Mouse (Mus musculus): ENCODE results near the gene Hprt.
"Not testable (repeated sequence)": the region's sequence is repeated elsewhere in the genome, so short reads cannot be mapped to it uniquely, and the experiment has no call there.

Gene Hprt

DNA sequence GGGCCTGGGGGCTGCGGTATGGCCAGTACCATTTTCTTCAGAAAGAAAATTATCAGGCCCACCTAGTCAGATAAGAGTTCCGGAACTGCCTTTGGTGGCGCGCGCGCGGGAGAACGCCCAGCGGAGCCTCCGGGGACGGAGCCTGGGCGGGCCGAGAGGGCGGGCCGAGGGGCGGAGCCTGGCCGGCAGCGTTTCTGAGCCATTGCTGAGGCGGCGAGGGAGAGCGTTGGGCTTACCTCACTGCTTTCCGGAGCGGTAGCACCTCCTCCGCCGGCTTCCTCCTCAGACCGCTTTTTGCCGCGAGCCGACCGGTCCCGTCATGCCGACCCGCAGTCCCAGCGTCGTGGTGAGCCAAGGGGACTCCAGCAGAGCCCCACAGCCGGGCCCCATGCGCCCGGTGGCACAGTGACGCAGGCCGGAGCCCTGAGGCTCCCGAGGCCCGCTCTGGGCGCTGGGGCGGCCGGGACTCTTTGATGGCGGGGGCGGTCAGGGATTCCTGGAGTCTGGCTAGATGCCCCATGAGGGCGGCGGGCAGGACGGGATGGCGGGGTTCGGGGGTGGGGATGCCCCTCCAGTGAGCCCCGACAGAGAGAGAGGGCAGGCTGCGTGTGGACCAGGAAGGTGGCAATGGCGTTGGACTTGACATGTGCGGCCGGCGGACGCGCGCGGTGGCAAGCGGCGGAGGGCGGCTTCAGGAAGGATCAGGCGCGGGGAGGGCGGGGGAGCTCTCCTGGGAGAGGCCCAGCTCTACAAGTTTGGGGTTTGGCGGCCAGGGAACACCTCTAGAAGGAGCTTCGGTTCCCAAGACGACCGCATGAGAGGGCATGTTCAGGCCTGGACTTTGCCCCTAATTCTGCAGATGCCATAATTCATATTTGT is at the start of gene Hprt:
Gene Hprt (plus strand): TSS at position 233 of the 879 bp plus-strand sequence.
- DNase-seq (ENCODE audit: extremely low read depth, insufficient read length, low spot score): peak; percentile 90

DNA sequence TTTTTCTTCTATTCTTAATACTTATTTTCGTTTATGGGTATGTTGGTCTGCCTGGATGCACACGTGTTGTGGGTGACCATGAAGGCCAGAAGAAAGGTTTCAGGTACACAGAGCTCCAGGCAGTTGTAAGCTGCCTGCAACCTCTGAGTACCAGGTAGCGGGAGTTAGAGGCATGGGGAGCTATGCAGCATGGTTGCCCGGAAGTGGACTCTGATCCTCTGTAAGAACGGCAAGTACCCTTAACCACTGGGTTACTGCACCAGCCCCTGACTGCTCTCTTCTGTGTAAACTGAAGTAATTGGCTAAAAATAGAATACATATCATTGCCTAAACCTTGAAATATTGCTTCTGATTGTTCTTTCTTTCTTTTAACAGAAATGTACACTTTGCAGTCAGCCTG is 42.4 kb upstream of the Hprt start:
- no peak for DNase-seq (ENCODE audit: extremely low read depth, insufficient read length, low spot score)

DNA sequence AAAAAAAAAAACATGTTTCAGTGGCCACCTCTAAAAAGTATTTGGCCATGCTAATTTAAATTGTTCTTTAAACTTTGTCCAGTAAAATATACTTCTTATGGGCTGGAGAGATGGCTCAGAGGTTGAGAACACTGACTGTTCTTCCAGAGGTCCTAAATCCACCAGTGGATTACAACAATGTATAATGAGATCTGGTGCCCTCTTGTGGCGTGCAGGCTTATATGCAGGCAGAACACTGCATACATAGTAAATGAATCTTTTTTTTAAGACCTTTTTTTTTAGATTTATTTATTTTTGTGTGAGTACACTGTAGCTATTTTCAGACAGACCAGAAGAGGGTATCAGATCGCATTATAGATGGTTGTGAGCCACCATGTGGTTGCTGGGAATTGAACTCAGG is 38.2 kb upstream of the Hprt start:
- DNase-seq (ENCODE audit: extremely low read depth, insufficient read length, low spot score): no peak

DNA sequence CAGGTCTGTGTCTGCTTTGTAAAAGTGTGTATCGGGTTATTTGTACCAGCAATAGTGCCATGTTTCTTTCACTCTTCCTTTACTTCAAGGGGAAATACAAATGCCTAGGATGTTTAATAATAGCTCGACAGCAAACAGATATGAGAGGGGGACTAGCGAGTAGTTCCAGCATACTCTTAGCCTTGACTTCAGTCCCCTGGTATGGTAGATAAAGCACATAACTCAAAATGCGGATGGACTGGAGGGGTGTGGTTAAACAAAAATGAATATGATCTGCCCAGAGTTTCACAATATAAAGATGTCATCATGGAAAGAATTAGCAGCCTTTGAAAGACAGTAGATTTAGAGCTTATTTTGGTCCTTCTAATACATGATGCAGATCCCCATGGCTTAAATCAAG is 31.0 kb upstream of the Hprt start:
- DNase-seq (ENCODE audit: extremely low read depth, insufficient read length, low spot score): no peak

DNA sequence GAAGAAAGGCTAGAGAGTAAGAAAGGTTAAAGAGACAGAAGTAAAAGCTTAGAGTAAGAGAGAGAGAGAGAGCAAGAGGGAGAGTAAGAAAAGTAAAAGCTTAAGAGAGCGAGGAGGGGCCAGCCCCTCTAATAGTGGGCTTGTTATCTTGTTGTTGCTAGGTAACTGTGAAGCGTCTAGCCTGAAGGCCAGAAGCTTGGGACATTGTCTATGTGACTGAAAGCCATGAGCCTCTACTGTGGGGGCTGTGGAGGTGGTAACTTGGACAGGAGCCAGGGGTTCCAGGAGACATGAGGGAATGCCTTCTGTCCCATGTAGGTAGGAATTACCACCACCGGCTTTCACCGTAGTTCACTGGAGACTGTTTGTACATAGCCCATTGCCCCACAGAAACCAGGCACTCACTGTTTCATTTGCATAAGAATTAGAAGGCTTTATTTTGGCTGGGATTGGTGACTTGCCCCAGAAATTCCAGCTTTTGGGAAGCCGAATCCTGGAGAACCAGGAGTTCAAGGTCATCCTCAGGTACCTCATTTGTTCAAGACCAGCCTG is 26.3 kb upstream of the Hprt start:
- no peak for DNase-seq (ENCODE audit: extremely low read depth, insufficient read length, low spot score)

DNA sequence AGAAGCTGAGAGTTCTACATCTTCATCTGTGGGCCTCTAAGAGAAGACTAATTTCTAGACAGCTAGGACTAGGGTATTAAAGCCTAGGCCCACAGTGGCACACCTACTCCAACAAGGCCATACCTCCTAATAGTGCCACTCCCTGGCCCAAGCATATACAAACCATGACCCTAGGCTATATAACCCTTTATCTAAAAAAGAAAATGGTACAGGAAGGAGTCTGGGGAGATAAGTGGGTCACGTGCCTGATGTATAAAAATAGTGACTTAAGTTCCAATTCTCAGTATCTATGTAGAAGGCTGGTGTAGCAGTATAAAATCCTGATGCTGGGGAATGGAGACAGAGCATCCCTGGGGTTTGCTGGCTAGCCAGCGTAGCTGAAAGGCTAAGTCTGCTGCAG is 22.8 kb upstream of the Hprt start:
- DNase-seq (ENCODE audit: extremely low read depth, insufficient read length, low spot score): no peak

DNA sequence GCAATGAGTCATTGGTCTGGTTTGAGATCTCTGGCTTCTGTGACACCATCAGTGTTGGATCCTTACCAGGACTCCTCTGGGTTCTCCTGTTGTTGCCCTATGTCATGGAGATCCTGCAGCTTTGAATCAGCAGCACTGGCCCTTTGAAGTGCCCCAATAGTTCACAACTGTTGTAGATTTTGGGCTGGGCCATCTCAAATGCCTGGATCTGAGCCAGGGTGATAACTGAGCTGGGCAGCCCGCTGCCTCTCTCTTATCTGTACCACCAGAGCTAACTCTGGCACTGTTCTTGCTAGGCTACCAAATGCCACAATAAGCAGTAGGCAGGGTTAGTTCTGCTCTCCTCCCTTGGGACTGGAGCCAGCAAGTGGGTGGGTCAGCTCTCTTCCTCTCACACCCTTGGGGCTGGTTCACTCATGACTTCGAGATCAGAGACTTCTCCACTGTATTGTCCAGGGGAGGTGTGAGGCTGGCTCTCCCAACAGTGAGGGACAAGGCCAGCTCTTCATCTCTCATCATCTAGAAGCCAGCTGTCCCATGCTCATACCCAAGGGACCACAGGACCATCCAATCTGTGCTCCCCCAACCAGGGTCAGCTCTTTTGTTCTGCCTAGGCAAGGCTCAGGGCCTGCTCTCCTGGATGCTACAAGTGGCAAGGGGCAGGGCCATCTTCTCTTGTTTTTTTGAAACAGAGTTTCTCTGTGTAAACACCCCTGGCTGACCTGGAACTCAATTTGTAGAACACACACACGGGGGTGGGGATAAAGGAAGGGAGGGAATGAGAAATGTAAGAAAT is 16.5 kb upstream of the Hprt start:
- peak; percentile 45 for DNase-seq (ENCODE audit: extremely low read depth, insufficient read length, low spot score)

DNA sequence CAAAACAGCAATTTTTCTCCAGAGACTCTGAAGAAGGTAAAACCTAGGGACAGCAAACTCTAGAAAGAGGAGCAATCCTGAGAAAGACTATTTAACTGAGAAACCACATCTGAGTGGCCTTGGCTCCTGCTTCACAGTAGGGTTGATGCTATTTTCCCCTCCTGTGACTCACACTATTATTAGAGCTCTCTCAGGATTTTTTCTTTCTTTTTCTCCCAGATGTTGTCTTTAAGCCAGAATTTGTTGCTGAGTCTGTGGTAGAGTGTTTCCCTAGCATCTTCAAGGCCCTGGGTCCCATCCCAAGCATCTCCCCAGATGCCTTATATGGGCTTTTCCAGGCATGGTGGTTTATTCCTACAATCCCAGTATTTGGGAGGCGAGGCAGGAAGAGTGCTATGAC is 15.8 kb upstream of the Hprt start:
- peak; percentile 28 for DNase-seq (ENCODE audit: extremely low read depth, insufficient read length, low spot score)

DNA sequence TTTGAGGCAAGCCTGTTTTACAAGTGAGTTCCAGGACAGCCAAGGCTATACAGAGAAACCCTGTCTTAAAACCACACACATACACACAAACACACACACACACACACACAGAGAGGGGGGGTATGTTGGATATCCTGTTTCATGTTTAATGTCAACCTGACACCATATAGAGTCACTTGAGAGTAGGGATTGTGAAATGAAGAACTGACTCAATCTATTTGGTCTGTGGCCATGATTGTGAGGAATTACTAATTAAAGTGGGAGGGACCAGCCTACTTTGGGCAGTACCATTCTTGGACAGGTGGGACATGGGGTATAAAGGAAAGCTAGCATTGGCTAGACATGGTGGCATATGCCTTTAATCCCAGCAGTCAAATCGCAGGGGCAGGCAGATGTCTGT is 15.3 kb upstream of the Hprt start:
- peak; percentile 6 for DNase-seq (ENCODE audit: extremely low read depth, insufficient read length, low spot score)

DNA sequence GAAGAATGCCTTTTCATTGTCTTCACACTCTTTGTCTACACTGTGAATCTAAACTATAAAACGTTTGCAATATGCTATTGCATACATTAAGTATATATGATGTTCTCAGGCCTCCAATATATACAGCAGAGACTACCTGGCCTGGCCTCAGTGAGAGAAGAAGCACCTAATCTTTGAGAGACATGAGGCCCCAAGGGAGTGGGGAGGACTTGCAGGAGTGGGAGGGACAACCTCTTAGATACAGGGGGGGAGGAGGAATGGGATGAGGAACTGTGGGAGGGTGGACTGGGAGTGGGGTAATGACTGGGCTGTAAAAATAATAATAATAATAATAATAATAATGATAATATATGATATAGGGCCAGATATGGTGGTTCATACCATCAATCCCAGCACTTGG is 9.4 kb upstream of the Hprt start:
- no peak for DNase-seq (ENCODE audit: extremely low read depth, insufficient read length, low spot score)

DNA sequence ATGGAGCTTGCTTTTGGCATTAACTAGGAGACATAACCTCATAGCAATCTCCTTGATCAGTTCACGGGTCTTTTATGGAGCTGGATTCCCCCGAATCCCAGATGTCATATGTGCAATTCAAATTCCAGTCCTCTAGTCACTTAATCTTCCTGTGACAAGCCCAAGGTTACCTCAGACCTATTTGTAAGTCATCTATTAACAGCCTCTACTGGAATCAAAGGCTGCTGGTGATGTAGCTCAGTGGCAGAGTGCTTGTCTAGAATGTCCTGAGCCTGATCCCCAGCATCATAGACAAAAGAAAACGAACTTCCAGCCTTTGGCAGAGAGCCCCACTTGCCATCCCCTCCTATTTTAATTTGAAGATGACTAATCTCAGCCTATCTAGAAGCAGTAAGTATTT is 6.6 kb upstream of the Hprt start:
- no peak for DNase-seq (ENCODE audit: extremely low read depth, insufficient read length, low spot score)

DNA sequence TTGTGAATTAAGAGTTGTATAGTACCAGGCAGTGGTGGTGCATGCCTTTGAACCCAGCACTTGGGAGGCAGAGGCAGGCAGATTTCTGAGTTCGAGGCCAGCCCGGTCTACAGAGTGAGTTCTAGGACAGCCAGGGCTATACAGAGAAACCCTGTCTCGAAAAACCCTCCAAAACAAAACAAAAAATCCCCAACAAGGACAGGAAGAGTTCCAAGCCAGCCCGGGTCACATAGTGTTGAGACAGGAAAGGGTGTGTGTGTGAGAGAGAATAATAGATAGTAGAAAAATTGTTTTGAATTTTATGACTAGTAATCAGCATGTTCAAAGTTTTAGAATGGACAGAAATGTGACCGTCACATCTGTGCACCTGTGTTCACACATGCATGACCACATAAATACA is 6.8 kb downstream of the Hprt start:
- not testable (repeated sequence) for DNase-seq (ENCODE audit: extremely low read depth, insufficient read length, low spot score)

DNA sequence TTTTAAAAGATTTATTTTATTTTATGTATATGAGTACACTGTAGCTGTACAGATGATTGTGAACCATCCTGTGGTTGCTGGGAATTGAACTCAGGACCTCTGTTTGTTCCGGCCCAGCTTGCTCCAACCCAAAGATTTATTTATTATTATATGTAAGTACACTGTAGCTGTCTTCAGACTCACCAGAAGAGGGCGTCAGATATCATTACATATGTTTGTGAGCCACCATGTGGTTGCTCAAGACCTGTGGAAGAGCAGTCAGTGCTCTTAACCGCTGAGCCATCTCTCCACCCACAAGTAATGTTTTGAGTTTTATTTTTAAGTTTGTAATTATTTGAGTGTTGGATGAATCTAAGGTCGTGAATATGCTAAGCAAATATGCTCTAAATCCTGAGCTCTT is 16.9 kb downstream of the Hprt start:
- DNase-seq (ENCODE audit: extremely low read depth, insufficient read length, low spot score): peak; percentile 25

DNA sequence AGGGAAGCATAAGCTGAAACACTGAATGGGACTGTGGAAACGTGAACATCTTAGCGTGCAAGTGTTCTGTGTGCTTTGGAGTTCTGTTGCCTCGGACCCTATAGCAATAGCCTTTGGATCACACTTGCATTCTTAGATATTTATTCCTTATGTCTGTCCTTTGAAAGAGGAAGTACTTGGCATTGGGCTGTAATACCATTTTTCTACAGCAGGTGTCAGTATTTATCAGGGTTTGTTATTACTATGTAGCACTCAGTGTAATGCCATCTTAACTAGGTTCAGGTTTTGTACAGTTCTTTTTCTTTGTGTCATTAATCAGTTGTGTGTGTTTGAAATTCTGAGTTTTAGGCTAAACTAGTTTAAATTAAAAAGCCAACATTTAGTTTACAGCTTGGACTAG is 18.1 kb downstream of the Hprt start:
- DNase-seq (ENCODE audit: extremely low read depth, insufficient read length, low spot score): peak; percentile 30

DNA sequence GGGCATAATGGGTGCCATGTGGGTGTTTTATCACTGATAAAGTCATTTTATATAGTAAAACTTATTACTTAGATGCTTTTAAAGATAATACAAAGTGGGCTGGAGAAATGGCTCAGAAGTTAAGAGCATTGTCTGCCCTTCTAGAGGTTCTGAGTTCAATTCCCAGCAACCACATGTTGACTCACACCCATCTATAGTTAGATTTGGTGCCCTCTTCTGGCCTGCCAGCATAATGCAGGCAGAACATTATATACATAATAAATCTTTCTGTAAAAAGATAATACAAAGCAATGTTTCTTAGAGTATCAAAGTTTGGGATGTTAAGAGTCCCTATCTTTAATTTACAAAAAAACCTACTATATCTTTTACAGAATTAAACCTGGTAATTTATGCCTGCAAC is 27.6 kb downstream of the Hprt start:
- DNase-seq (ENCODE audit: extremely low read depth, insufficient read length, low spot score): no peak

DNA sequence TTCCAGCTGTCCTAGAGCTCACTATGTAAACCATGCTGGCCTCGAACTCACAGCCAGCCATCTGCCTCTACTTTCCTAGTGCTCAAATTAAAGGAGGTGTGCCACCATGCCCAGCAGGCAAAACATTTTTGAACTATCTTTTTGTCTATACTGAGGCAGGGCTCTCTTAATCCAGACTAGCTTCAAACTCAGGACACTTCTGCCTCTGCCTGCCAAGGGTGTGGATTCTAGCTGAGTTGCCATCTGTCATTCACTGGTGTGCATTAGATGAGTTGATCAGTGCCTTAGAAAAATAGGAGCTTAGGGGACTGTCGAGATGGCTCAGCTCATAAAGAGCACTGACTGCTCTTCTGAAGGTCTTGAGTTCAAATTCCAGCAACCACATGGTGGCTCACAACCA is 35.1 kb downstream of the Hprt start:
- DNase-seq (ENCODE audit: extremely low read depth, insufficient read length, low spot score): no peak

DNA sequence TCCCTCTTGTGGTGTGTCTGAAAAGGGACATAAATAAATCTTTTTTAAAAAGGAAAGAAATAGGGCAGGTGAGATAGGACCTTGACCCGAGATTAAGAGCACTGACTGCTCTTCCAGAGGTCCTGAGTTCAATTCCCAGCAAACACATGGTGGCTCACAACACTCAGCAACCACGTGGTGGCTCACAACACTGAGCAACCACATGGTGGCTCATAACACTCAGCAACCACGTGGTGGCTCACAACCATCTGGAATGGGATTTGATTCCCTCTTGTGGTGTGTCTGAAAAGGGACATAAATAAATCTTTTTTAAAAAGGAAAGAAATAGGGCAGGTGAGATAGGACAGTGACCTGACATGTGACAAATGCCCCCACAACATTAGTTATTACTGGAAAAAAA is 36.3 kb downstream of the Hprt start:
- DNase-seq (ENCODE audit: extremely low read depth, insufficient read length, low spot score): peak; percentile 34

DNA sequence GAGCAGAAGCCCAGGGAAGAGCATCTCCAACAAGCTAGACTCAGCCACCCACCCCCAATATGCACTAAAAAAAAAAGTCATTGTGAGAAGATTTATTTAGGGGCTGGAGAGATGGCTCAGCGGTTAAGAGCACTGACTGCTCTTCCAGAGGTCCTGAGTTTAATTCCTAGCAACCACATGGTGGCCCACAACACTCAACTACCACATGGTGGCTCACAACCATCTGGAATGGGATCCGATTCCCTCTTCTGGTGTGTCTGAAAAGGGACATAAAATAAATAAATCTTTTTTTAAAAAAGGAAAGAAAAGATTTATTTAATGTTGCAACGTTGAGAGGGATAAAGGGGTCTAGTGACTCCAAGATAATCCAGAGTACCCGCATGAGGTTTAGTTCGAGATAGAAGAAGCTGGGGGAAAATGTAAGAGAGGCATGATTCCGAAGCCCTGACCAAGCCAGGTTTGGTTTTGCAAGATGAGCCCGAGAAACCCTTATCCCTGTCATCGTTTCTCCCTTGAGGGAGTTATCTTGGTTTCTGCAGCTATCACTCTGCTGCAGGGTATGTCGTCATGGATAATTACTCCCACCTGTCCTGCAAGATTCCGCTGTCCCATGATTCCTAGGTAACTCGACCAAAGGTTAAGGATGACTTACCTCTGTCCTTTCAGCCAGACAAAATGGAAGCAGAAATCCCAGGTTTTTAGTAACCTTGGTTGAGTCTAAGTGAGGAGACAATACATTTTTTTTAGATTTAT is 37.7 kb downstream of the Hprt start:
- DNase-seq (ENCODE audit: extremely low read depth, insufficient read length, low spot score): no peak

DNA sequence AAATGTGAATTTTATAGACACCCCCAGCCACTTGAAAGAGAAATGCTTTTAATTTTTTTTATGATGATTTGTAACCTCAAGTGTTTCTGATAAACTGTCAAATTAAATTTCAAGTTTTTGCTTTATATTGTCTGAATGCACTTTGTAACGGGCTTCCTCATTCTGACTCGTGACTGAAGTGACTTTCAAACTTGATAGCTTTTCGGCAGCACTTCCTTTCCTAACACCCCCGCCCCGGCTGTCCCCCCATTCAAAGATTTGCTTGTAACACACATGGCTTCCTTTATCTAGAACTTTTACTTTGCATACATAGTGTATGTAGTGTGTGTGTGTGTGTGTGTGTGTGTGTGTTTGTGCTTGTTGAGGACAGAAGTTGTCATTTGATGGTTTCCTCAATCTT is 41.6 kb downstream of the Hprt start:
- DNase-seq (ENCODE audit: extremely low read depth, insufficient read length, low spot score): no peak

DNA sequence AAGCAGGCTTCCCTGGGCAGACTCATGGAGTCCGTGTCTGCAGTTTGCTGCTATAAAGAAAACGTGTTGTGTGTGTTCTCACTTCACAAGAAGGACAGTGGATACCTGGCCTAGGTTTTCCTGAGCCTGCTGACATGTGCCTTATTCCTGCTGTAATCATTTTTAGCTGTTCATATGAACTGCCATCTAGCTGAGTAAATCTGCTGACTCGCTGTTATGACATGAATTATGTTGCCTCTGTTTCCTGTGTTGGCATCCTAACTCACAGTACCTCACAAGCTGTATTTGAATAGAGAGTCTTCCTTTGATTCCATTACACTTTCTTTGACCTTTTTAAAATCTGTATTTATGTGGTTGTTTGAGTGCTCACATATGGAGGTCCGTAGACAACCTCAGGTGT is 50.3 kb downstream of the Hprt start:
- DNase-seq (ENCODE audit: extremely low read depth, insufficient read length, low spot score): no peak

DNA sequence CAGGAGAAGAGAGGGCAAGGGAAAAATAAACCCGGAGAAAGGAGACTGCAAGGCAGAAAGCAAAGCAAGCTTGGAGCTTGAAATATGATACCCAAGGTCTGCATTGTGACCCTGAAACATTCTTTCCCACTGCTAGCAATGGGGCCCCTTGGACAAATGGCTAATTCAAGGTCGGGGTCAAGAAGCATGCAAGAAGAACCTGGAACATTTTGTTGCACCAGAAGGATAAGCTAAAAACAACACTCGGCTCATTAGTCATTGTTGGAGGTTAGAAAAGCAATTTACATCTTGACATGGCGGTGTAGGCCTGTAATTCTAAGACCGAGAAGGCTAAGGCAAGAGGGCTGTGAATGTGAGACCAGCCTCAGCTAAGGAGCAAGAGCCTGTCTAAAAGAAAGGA is 51.7 kb downstream of the Hprt start:
- no peak for DNase-seq (ENCODE audit: extremely low read depth, insufficient read length, low spot score)
